Mouse (Mus musculus) kidney, adult 8-10 months (tissue): ENCODE results near the gene Psme4.

Source experiments
- DNase-seq, 2 experiments: peaks; one replicate each; pipeline ENCODE4 v3.0.0; 2022

The Psme4 gene

GRCm38 (mm10) chr11:30786230-30786983, 14.9 kb downstream of the Psme4 start:
- no peak for DNase-seq

DNA sequence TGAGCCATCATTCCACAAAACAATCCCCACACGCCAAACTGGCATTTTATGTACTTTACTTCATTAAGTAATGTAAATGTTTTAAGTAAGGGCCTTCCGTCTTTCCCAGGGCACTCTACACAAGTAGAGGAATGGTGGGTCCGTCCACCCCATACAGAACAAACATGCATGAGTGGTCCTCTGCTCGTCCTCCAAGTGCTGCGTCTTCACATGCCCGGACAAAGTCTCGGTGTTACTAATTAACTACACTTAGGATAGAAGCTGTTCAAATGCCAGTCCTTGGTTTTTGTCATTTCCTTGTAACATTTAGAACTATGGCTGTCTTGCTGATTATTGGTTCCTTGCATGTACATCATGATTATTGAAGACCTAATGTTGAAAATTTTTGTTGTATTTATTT, 21.2 kb downstream of the Psme4 start:
- DNase-seq, result peak; percentile 22 to 38

DNA sequence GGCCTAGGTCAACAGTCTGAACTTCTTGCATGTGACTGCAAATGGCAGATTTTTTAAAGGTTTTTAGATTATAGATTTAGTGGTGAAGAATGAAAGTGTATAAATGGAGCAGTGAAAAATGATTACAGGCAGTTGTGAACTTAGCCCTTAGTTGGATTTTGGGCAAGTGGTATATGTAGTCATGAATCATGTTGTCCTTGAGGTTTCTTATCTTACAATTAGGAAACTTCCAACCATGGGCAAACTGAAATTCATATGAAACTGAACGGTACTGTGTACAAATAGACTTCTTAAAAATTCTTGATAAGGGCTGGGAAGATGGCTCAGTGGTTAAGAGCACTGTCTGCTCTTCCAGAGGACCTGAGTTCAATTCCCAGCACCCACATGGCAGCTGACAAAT, 22.2 kb downstream of the Psme4 start:
- no peak for DNase-seq

DNA sequence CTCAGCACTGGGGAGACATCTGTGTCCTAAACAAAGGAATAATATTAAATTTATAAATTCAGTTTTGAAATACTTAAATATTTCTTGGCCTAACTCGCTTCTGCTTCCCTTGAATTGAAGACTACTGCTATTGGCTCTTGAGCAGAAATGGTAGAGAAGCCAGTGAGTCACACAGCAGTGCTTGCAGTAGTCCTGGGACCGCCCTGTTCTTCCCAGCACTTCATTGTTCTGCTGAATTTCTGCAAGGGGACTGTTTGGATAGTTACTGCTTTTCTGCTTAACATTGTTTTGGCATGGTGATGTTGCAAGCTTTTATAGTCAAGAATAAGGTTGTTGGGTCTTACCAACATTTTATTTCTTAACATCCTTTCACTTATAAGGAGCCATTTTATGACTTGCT, 25.7 kb downstream of the Psme4 start:
- no peak for DNase-seq

GRCm38 (mm10) chr11:30799496-30799895, 28.0 kb downstream of the Psme4 start:
- DNase-seq, result peak; percentile 35 to 70

- DNase-seq, result no peak
Measured at GRCm38 (mm10) chr11:30800091-30800490, 28.6 kb downstream of the Psme4 start.

- no peak for DNase-seq
Measured at GRCm38 (mm10) chr11:30802421-30802820, 30.9 kb downstream of the Psme4 start.

GRCm38 (mm10) chr11:30821116-30821515, 49.6 kb downstream of the Psme4 start:
- no peak for DNase-seq

GRCm38 (mm10) chr11:30838793-30839192, 67.3 kb downstream of the Psme4 start:
- no peak for DNase-seq

GRCm38 (mm10) chr11:30844355-30844754, 72.8 kb downstream of the Psme4 start:
- no peak for DNase-seq

- DNase-seq, result no peak
Measured at GRCm38 (mm10) chr11:30872425-30872824, 100.9 kb downstream of the Psme4 start.

DNA sequence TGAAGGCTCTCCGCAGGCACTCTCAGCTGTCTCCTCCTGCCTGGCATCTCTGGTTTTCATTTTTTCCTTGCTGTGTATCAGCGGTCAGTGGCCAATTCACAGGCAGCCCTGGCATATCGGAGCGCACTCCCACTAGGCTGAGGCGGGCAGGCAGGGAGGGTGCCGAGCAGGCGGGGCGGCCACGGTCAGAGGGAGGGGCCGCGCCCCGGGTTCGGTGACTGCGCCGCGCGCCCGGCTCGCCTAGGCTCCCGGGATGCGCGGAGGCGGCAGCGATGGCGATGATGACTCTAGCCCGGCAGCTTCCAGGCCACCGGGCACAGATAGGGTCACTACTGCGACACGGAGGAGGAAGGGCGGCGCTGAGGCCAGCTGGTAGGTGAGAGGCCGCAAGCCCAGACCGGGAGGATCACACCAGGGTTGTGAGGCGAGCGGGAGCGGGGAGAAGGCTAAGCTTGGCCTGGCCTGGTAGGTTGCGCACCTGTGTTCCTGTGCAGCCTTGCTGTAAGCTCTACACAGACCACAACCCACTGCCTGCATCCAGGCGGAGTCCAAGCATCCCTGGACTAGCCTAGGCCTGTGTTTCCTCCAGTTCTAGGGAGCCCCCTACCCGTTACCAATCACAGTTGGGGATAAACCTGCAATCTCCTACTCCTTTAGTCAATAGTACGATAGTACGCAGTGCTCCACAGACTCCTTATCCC, 113.8 kb downstream of the Psme4 start, which contains the start of the genes Gpr75 and Asb3:
TSS of gene Gpr75 (plus strand) at position 188 of the 701 bp plus-strand sequence.
TSS of gene Asb3 (plus strand) at position 246 of the 701 bp plus-strand sequence.
- peak; percentile 11 to 21 for DNase-seq

GRCm38 (mm10) chr11:30888153-30888552, 116.6 kb downstream of the Psme4 start:
- no peak for DNase-seq

GRCm38 (mm10) chr11:30896201-30896600, 124.7 kb downstream of the Psme4 start:
- DNase-seq, result no peak

GRCm38 (mm10) chr11:30899312-30899711, 127.8 kb downstream of the Psme4 start:
- no peak for DNase-seq

DNA sequence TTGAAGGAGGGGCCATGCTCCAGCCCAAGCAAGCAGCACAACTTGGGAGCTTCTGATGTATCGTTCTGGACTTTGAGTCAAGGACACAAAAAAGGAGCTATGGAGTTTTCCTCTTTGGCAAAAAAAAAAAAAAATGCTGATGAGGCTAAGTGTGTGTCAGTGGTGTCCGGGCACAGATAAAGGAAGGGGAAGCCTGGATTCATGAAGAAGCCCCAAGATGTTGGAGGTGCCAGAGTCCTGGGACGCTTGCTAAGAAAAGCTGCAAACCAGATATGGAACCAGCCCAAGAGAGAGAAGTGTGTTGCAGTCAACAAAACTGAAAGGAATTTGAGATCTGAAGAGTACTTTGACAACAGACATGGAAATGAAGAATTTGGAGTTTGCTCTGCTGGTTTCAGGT, 140.8 kb downstream of the Psme4 start:
- no peak for DNase-seq

DNA sequence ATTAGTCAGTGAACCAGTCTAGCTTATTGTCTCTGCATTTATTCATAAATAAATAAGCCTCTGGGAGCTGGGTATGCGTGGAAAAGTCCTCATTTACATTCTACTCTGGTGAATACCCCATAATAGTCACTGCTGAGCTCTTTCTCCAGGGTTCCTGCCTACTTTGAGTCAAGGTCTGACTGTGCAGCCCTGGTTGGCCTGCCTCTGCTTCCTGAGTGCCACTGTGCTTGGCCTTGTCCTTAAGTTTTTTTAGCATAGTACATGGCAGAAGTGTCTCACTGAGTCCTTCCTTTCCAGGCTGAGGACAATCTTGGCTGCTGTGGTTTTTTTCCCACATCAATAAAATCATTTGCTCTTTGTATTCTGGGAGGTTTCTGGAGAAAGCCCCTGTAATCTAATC, 149.1 kb downstream of the Psme4 start:
- DNase-seq, result no peak

- no peak for DNase-seq
Measured at GRCm38 (mm10) chr11:30923283-30923682, 151.8 kb downstream of the Psme4 start.

GRCm38 (mm10) chr11:30928079-30928478, 156.6 kb downstream of the Psme4 start:
- no peak for DNase-seq

GRCm38 (mm10) chr11:30928498-30928897, 157.0 kb downstream of the Psme4 start:
- no peak for DNase-seq
